Mouse (Mus musculus) adrenal gland, adult (tissue): ENCODE data around the gene Cgnl1.

Experiments
- DNase-seq, 2 experiments: peaks; one replicate each; pipeline ENCODE4 v3.0.0; 2022 to 2023; ENCODE audit warnings: low spot score in 1 of 2; ENCODE audit not compliant: inconsistent age in 2 of 2

Gene Cgnl1

DNA sequence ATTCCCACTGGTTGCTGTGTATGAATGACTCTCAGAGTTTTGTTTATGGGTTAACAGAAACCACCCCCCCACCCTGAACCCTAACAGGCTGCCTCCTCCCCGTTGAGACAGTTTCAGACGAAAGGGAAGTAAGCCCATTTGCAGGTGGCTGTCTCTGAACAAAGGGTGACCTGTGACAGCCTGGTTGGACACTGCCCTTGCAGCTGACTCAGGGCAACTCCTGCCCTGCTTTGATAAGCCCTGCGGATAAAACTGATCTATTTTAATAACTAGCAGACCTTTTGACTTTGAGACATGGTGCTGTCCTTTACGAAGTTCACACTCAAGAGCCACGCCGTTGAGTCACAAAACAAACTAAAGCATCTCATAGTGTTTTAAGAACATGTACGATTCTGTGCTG is 181.6 kb downstream of the Cgnl1 start:
- DNase-seq = peak; percentile 23 to 64

DNA sequence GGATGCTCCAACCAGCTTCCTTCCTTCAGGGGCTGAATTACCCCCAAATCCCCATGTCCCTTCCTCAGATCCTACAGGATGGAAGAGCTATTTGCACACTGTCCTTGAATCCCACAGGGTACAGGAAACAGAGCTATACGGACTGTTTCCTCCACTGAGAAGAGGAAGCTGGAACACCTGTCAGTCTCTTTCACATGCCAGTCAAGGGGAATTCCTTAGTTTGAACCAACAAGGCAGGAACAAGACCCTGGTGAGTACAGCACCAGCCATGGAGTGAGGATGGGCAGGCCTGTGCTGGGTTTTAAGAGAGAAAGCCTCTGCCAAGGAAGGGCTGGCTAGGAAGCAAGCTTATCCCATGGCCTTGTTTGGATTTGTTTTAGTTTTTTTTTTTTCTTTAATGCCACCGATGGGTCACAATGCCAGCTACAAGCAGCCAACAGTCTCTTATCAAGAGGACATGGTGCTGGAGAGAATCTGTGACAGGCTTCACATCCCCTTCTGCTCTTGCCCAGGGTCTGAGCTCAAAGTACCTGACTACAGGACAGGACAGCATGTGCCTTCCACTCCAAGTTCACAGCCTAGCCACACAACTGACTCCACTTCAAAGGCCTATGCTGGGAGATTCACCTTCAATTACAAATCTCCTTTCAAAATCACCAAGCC is 182.3 kb downstream of the Cgnl1 start:
- DNase-seq = peak; percentile 48 to 68

DNA sequence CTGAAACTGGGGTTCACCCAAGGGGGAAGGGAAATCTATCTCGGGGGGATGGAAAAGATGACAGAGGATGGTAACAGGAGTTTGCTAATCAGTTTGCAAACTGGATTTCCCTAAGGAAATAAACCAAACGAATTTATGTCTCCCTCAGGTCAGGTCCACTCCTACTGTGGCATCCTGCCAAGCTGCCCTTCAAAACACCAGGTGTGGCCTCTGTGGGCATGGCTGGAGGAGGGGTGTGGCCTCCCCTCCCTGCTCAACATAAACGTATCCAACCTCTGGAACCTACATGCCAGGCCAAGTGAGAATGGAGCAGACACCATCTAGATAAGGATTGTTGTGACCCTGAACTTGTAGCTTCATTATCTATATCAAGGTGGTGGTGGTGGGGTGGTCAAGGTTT is 185.0 kb downstream of the Cgnl1 start:
- no peak for DNase-seq

DNA sequence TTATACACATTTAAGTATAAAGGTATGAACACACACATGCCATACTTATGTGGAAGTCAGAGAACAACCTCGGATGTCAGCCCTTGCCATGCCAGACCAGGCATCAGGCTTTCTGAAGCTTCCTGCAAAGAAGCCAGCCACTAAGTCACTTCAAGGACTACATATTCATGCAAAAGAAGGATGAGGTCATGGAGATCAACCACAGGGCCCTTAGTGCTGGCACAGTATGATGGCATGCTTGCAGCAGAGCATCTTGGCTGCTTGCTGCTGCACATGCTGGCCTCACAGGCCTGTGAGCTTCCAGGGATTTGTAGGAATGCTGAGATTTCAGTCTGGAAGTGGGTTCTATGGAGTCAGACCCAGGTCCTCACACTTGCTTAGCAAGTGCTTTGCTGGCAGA is 188.6 kb downstream of the Cgnl1 start:
- DNase-seq = peak; percentile 47 to 74

DNA sequence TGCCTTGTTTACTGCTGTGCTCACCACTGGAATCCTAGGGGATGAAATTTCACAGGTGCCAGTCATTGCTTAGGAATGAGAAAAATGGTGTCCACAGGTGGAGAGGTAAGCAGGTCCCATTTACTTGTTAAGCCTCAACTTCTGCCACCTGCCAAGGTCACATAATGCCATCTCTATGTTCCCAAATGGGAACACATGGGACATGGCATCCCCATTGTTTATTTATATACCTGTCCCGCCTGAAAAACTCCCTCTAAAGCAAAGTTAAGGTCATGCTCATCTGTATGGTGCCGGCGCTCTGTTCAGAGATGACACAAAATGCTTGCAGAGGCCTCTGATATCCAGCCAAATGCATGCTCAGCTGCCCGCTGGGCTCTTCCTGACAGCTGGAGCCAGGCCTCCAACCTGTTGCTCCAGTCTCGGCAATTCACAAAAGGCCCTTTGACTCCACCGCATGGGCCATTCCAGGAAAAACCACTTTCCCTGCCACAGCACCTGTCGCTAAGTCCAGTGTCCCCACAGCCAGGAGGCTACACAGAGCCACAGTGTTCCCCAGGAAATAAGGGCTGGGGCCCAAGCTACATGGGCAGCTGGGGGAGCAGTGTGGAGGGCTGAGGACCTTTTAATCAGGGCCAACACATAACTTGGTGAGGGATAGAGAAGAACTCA is 192.4 kb downstream of the Cgnl1 start:
- no peak for DNase-seq
